Mouse (Mus musculus): ENCODE data around the gene Pwp2.

- TF ChIP-seq CTCF (IDR thresholded peaks at IDR 0.05 in 2 of 3, conservative IDR thresholded peaks at IDR 0.05 in 1 of 3; ENCODE audit: control insufficient read depth in 1 of 3, insufficient read depth in 1 of 3, low read depth in 2 of 3, low read length in 3 of 3, poor library complexity in 1 of 3, severe bottlenecking in 1 of 3) = no peak
- TF ChIP-seq MAFK (IDR thresholded peaks at IDR 0.05; ENCODE audit: borderline replicate concordance, low read depth, low read length) = no peak
- TF ChIP-seq KAT2A (conservative IDR thresholded peaks at IDR 0.05; ENCODE audit: low read depth, low read length) = no peak
- no peak for TF ChIP-seq POLR2A (IDR thresholded peaks at IDR 0.05; ENCODE audit: control insufficient read depth in 1 of 2, insufficient read depth in 1 of 2, low read depth in 1 of 2, low read length in 2 of 2, poor library complexity in 1 of 2)
- TF ChIP-seq ELF1 (IDR thresholded peaks at IDR 0.05; ENCODE audit: low read depth, low read length) = no peak
Observed at GRCm38 (mm10) chr10:78222908-78223307, 38.0 kb upstream of the Pwp2 start.

Measured in MEL (cell line).